Mouse (Mus musculus) hindbrain, embryonic 15.5 days (tissue): ENCODE data around the gene Hnf1b. TPM values are rescaled to one million over a fixed set of nuclear protein-coding genes. Genes with fewer than 3 reads are reported as not detected.
A peak's percentile ranks its signal among the peaks of the same experiment; 100 is the strongest.

ENCODE experiments used
- ATAC-seq: fragments of 200-750 bp; cut with Nextera tagmentation; 2 replicates; pipeline ENCODE4 v1.8.0; 2017; ENCODE audit warnings: low read depth, moderate number of reproducible peaks, moderate TSS enrichment; ENCODE audit not compliant: low FRiP score
- H3K27ac ChIP-seq: fragments of 300-500 bp; sonication (generic); replicated peaks from 2 replicates; pipeline ENCODE4 v1.5.1; 2015; ENCODE audit warnings: mild to moderate bottlenecking, inconsistent platforms
- H3K27me3 ChIP-seq: fragments of 300-500 bp; sonication (generic); 2 replicates; pipeline ENCODE4 v1.6.1; 2015; ENCODE audit warnings: control low read depth, inconsistent platforms
- H3K36me3 ChIP-seq: fragments of 300-500 bp; sonication (generic); 2 replicates; pipeline ENCODE4 v1.6.1; 2015; ENCODE audit warnings: control low read depth, inconsistent platforms
- H3K4me1 ChIP-seq: fragments of 300-500 bp; sonication (generic); replicated peaks from 2 replicates; pipeline ENCODE4 v1.6.1; 2015; ENCODE audit warnings: control low read depth, inconsistent platforms
- H3K4me2 ChIP-seq: fragments of 300-500 bp; sonication (generic); 2 replicates; pipeline ENCODE4 v1.6.1; 2015; ENCODE audit warnings: moderate library complexity, mild to moderate bottlenecking, inconsistent platforms
- H3K4me3 ChIP-seq: fragments of 300-500 bp; sonication (generic); 2 replicates; pipeline ENCODE4 v1.5.1; 2015; ENCODE audit warnings: mild to moderate bottlenecking, inconsistent platforms
- H3K9ac ChIP-seq: fragments of 300-500 bp; sonication (generic); 2 replicates; pipeline ENCODE4 v1.6.1; 2015; ENCODE audit warnings: inconsistent platforms
- H3K9me3 ChIP-seq: fragments of 300-500 bp; sonication (generic); 2 replicates; pipeline ENCODE4 v1.6.1; 2016; ENCODE audit warnings: control low read depth, inconsistent platforms
- WGBS: fragments of 180-500 bp; shearing (Covaris S2); methylation state at CpG from one replicate; pipeline ENCODE4 v1.1.7; 2015; 5-methylcytosine and 5-hydroxymethylcytosine counted together
- polyA plus RNA-seq: library from polyadenylated mRNA; unstranded; fragments of >200 nt; fragmentation: Nextera tagmentation; extraction: Ambion mirVana; gene quantifications from 2 replicates; pipeline ENCODE4 v1.2.1, GENCODE M21; 2015

Hnf1b gene
- polyA plus RNA-seq, 1 experiment from 2014 or later: 0.26 TPM

DNA sequence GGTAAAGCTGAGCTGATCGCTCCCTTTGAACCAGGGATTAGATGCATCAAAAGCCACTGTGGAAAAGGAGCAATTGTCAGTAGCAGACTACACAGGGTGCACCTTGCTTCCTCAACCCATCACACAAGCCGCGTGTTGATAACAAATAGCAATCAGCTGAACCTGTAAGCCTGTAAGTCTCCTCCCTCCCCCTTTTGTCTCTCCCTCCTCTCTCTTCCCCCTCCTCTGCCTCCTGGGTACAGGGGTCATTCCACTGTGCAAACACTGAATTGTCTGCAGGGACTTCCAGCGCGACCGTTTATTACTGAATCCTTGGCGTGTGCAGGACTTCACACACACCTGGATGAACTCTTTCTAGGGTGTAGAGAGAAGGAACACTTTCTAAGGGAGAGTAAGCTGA is 58.5 kb downstream of the Hnf1b start:
- no peak for ATAC-seq
- H3K9me3 ChIP-seq: no peaks in the 10 kb centered on the region
- no peaks in the 10 kb centered on the region for H3K4me1 ChIP-seq
- H3K4me3 ChIP-seq: no peak overlapping the region
- H3K36me3 ChIP-seq: no peaks in the 10 kb centered on the region
- H3K27me3 ChIP-seq: no peaks in the 10 kb centered on the region
- H3K4me2 ChIP-seq: no peak overlapping the region
- H3K27ac ChIP-seq: no peak overlapping the region
- H3K9ac ChIP-seq: no peak overlapping the region
- WGBS: 32% methylated on average over 7 of the region's 7 CpGs

DNA sequence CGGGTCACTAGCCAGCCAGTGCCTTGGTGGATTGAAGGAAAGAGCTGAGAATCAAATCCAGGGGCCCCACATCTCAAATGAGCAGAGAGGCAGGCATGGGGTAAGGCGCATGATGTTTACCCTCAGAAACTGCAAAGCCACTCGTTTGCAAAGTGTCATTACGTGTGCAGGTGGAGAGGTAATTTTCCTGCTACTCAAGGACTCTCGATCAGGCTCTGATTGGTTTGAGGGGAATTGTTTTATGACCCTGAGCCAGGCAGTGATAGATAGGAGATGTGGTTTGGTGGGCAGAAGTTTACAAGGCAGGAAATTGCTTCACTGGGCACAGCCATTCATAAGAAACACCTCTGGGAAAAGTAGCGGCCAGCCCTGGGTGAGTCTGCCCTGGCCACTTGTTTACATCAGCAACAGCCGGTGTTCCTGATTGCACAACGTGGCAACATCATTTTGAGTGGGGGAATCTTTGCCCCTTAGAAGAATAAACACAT is 64.0 kb downstream of the Hnf1b start:
- Histone ChIP-seq H3K4me2 (no peak overlapping the region), H3K36me3 (no peaks in the 10 kb centered on the region), H3K4me1 (no peaks in the 10 kb centered on the region), H3K9me3 (no peaks in the 10 kb centered on the region), H3K27ac (no peak overlapping the region), H3K27me3 (no peaks in the 10 kb centered on the region), H3K9ac (no peak overlapping the region), H3K4me3 (no peak overlapping the region)
- ATAC-seq: no peak
- WGBS: 81% methylated on average over 8 of the region's 8 CpGs

DNA sequence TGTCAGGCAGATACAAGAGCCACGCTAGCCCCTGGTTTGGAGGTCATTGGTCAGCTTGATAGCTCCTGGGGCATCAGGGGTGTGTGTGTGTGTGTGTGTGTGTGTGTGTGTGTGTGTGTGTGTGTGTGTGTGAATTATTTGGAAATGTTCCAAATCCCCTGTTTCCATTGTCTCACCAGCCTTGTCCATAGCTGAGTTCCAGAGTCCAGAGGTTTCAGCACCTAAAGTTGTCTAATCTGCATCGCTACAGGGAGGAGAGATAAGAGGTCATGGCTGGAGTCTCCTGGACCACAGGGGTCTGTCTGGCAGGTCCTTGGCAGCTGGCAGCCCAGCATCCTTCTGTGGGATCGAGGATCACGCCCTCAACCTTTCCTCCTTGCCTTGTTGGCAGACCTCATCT is 64.6 kb downstream of the Hnf1b start:
- Histone ChIP-seq H3K36me3 (no peaks in the 10 kb centered on the region), H3K9ac (no peak overlapping the region), H3K4me3 (no peak overlapping the region), H3K27me3 (no peaks in the 10 kb centered on the region), H3K27ac (no peak overlapping the region), H3K4me1 (no peaks in the 10 kb centered on the region), H3K4me2 (no peak overlapping the region), H3K9me3 (no peaks in the 10 kb centered on the region)
- ATAC-seq: no peak
- WGBS: 83% methylated on average over 4 of the region's 4 CpGs

DNA sequence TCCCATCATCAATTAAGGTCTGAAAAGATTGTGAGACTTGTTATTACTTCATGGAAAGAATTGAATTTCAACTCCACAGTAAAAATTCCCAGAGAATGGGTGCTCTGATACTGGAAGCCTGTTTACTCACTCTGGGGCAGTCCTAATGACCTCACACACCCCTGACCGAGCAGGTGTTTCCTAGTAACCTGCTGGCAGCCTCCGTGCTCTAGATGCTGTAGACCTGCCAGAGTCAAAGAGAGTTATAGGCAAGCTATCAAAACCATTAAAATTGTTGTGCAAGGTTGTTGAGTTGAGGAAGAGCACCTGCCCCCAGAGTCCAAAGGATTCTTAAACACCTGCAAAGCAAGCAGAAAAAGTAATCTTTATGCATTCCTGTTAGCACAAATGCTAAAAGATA is 72.7 kb downstream of the Hnf1b start:
- H3K36me3 ChIP-seq: no peaks in the 10 kb centered on the region
- H3K4me2 ChIP-seq: no peak overlapping the region
- 79% methylated on average over 2 of the region's 2 CpGs for WGBS

DNA sequence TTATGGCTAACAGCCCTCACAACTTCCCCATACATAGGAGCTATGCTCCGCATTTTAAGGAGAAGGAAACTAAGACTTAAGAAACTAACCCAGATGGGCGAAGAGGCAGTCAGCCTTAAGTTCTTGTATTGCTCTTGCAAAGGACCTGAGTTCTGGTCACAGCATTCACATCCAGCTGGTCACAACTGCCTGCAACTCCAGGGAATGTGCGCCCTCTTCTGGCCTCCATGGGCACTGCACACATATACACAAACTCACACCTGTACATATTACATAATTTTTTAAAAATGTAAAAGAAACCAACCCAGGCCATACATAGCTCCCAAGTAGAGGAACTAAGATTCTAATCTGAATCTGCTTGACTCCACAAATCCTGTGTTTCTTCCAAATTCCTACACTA is 77.2 kb downstream of the Hnf1b start:
- no peaks in the 10 kb centered on the region for H3K36me3 ChIP-seq
- no peak overlapping the region for H3K9ac ChIP-seq
- H3K27me3 ChIP-seq: no peaks in the 10 kb centered on the region
- H3K9me3 ChIP-seq: no peaks in the 10 kb centered on the region
- no peak for ATAC-seq
- no peak overlapping the region for H3K27ac ChIP-seq
- 60% methylated on average over 3 of the region's 3 CpGs for WGBS
- no peak overlapping the region for H3K4me2 ChIP-seq
- no peak overlapping the region for H3K4me3 ChIP-seq
- no peaks in the 10 kb centered on the region for H3K4me1 ChIP-seq

More for the DNA sequence above, 72.7 kb downstream of the Hnf1b start:
- Histone ChIP-seq H3K4me3 (no peak overlapping the region), H3K4me1 (no peaks in the 10 kb centered on the region), H3K9ac (no peak overlapping the region), H3K27me3 (no peaks in the 10 kb centered on the region), H3K27ac (no peak overlapping the region), H3K9me3 (no peaks in the 10 kb centered on the region)
- ATAC-seq: no peak

DNA sequence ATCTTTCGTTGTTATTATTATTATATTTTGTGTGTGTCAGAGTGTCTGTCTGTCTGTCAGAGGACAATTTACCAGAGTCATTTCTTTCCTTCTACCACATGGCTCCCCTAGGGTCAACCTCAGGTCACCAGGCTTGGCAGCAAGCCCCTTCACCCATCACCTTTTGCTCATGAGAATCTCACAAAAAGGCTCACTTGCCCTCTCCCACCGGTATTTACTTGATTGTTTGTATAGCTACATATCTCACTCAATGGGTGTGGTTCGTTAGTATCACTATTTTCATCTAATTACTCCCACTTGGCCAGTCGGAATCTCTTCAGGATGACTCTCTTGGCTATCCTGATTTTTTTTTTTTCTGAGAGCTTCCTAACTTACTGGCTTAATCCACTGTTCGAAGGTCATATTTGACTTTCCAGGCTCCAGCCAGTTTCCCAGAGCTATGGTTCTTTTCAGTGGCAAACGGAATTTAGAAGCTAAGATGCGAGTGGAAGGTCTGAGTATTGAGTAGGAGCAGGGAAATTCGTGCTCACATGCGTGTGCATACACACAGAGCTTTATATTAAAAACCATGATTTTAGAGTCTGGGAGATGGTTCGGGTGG is 82.7 kb downstream of the Hnf1b start:
- no peak overlapping the region for H3K27ac ChIP-seq
- WGBS: 84% methylated on average over 10 of the region's 10 CpGs

DNA sequence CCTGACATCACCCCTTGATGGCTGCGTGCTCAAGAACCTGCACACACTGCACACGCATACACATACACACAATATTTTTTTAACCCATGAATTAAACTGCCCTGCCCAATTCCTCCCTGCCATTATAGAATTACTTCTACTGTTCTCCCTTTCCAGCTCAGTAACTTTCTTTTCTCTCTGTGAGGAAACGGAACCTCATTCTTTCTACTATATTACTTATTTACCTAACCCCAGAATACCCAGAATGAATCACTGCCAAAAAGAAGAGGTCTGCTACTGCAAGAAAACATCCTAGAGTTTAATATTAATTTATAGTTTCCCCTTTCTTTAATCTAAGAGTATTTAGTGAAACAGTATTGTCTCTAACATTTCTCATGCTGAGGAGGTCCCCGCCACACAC is 83.5 kb downstream of the Hnf1b start:
- no peak overlapping the region for H3K4me2 ChIP-seq
- H3K36me3 ChIP-seq: no peaks in the 10 kb centered on the region
- H3K9me3 ChIP-seq: no peaks in the 10 kb centered on the region
- WGBS: 91% methylated on average over 4 of the region's 4 CpGs
- H3K4me3 ChIP-seq: no peak overlapping the region
- no peak overlapping the region for H3K9ac ChIP-seq
- no peak for ATAC-seq
- H3K27me3 ChIP-seq: 0 out of 2 replicates have a peak, but pooled peaks cover 3% of the 10 kb centered on the region
- no peak overlapping the region for H3K27ac ChIP-seq
- H3K4me1 ChIP-seq: no peaks in the 10 kb centered on the region

More for the DNA sequence above, 82.7 kb downstream of the Hnf1b start:
- no peak for ATAC-seq
- Histone ChIP-seq H3K9ac (no peak overlapping the region), H3K27me3 (no peaks in the 10 kb centered on the region), H3K4me2 (no peak overlapping the region), H3K9me3 (no peaks in the 10 kb centered on the region), H3K4me1 (no peaks in the 10 kb centered on the region), H3K4me3 (no peak overlapping the region), H3K36me3 (no peaks in the 10 kb centered on the region)

DNA sequence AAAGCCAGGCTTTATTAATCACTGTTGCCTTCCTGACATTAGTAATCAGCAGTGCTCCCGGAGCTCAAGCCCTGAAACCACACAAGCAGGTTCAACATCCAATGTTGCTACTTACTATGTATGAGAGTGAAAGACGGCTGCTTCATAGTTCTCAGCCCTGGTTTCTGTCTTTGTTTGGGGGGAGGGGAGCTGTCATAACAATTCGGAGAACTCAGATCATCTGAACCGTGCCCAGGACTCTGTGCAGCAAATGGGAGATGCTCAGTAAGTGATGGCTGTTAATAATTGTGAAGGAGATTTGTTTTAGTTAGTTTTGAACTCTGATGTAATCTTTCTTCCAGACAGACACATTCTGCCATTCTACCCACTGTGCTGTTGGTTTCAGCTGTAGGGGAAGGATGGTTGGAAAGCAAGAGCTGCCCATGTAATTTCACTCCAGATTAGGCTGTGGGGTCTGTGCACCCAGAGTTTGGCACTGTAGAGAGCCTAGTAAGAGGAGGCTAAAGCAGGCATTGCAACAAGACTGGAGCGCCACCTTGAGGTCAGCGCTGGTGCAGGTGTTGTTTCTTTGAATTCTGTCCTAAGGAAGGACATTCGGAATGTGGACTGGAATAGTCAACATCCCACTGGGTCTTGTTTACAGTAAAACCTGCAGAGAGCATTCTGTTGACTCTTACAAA is 86.3 kb downstream of the Hnf1b start:
- 25% methylated on average over 7 of the region's 7 CpGs for WGBS
- Histone ChIP-seq H3K36me3 (no peaks in the 10 kb centered on the region), H3K27me3 (peaks cover 14% of the 10 kb centered on the region; the same call in 1 of the 2 replicates), H3K4me2 (no peak overlapping the region), H3K9ac (no peak overlapping the region), H3K27ac (no peak overlapping the region), H3K4me1 (no peaks in the 10 kb centered on the region), H3K4me3 (no peak overlapping the region), H3K9me3 (no peaks in the 10 kb centered on the region)
- no peak for ATAC-seq

DNA sequence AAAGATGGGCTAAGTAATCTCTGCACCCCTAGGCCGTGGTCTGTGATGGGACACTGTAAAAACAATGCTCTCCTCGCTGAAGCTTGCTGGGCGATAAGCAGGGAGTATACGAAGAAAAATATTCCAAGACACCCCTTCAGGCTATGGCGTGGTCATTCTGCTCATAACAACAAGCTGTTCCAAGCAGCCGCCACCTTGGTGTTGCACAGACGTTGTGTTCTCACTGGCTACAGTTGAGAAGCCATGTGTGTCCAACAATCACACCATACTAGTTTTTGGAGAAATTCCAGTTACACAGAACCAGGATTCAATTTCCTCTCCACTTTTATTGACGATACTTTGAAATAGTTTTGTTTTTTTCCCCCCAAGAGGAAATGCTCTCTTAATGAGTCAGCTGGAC is 88.7 kb downstream of the Hnf1b start:
- peaks cover 12% of the 10 kb centered on the region for H3K4me1 ChIP-seq
- ATAC-seq: no peak
- no peak overlapping the region for H3K9ac ChIP-seq
- H3K27ac ChIP-seq: no peak overlapping the region
- H3K27me3 ChIP-seq: peaks cover 14% of the 10 kb centered on the region; the same call in 1 of the 2 replicates
- H3K4me3 ChIP-seq: no peak overlapping the region
- no peaks in the 10 kb centered on the region for H3K9me3 ChIP-seq
- WGBS: 82% methylated on average over 8 of the region's 8 CpGs
- no peaks in the 10 kb centered on the region for H3K36me3 ChIP-seq
- H3K4me2 ChIP-seq: no peak overlapping the region

DNA sequence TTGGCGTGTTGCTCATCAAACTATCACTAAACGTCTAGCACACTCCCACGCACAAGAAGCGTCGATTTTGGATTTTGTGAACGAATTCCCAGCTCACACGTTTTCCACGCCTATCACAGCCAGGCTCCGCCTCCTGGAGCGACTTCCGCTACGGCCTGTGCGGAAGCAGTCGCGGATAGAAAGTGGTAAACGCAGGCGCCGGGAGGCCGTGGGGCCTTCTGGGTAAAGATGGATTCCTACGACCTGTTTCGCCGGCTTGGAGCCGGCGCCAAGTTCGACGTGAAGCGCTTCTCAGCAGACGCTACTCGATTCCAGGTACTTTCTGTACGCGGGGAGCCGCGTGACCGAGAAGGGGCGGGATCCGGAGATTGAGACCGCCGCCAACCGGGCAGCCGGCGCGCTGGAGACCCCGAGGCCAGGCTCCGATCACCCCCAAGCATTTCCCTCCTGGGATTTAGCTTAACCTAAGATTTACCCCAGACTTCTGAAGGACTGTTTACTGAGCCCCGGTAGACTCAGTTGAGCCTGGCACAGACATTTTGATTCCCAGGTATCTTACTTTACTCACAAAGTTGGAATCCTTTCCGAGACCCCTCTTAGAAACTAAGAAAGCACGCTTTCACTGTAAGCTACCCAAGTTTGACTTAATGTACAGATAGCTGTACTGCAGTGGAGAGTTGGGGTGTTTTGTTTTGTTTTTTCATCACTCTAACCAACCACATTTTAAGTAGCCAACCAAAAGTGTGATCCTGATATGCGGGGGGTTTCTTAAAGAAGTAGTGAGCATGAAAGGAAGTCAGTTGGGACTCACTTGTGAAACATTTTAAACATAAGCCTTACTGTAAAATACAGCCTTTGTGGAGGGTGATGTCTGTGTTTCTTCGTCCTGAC is 92.3 kb downstream of the Hnf1b start, which contains the start of gene Ddx52:
Gene Ddx52, plus strand, starts transcription at position 113 of the 891 bp plus-strand sequence.
- H3K27ac ChIP-seq: peak within 1 kb of the TSS; percentile 77
- peak within 1 kb of the TSS; percentile 74 for H3K9ac ChIP-seq
- H3K4me1 ChIP-seq: peaks cover 12% of the 10 kb centered on the region
- ATAC-seq: peak; percentile 96
- WGBS: 1% methylated on average over 49 of the region's 49 CpGs
- peaks cover 14% of the 10 kb centered on the region; the same call in 1 of the 2 replicates for H3K27me3 ChIP-seq
- H3K4me2 ChIP-seq: peak within 1 kb of the TSS; percentile 69
- H3K9me3 ChIP-seq: no peaks in the 10 kb centered on the region
- H3K36me3 ChIP-seq: peaks cover 30% of the 10 kb centered on the region
- H3K4me3 ChIP-seq: peak within 1 kb of the TSS; percentile 78
